In the genomic region with DNA sequence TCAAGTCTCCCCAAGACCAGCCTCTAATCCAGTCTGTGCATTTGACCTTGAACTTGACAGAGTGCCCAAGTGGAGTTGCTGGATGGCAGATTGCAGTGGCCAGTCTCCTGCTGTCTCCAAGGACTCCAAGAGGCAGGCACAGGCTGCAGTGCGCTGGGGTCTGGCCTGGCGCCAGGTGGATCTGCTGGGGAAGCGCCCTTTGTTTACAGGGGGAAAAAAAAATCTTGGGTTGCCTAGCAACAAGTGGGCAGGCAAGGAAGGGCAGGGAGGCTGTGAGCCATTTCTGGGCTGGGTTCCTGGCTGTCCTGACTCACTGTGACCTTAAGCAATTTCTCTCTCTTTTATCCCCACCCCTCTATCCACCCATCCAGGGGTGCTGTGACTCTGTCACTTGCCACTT, we compare ENCODE assay signal across 8 mouse cellular contexts. TPM values are rescaled to one million over a fixed set of nuclear protein-coding genes. Genes with fewer than 3 reads are reported as not detected.
A peak's percentile ranks its signal among the peaks of the same experiment; 100 is the strongest.
DNase-seq lines count a peak whose midpoint lies in the region; ATAC-seq lines count a peak whose summit lies in the region.

No protein-coding gene starts in this region.

- peak; percentile 65 for ATAC-seq in hindbrain, embryonic 14.5 days (ENCODE audit: low FRiP score)

- H3K4me3 ChIP-seq in hindbrain, embryonic 14.5 days (replicated peaks; ENCODE audit: low read length), result no peak overlapping the region

- no peak overlapping the region for H3K4me2 ChIP-seq in hindbrain, embryonic 14.5 days (replicated peaks)

- no peak overlapping the region for H3K9ac ChIP-seq in hindbrain, embryonic 14.5 days

- H3K4me1 ChIP-seq in hindbrain, embryonic 14.5 days (replicated peaks; ENCODE audit: control insufficient read depth, insufficient read depth, low read length), result peaks cover 38% of the 10 kb centered on the region

- WGBS in hindbrain, embryonic 14.5 days, result 2% methylated on average over 3 of the region's 3 CpGs

- H3K27me3 ChIP-seq in hindbrain, embryonic 14.5 days (ENCODE audit: control insufficient read depth, insufficient read depth, low read length), result no peaks in the 10 kb centered on the region

- no peaks in the 10 kb centered on the region for H3K9me3 ChIP-seq in hindbrain, embryonic 14.5 days (ENCODE audit: control insufficient read depth, low read length)

- peak overlapping the region; percentile 78 for H3K27ac ChIP-seq in hindbrain, embryonic 14.5 days

- H3K36me3 ChIP-seq in hindbrain, embryonic 14.5 days (replicated peaks; ENCODE audit: control insufficient read depth, insufficient read depth), result no peaks in the 10 kb centered on the region

- DNase-seq in adipocyte (ENCODE audit: low spot score), result peak; percentile 83
- DNase-seq in cerebellum, postnatal 36 days, result peak; percentile 55 to 64
- peak; percentile 70 to 83 for DNase-seq in gastrocnemius, adult 8-10 months (ENCODE audit: low spot score in 2 of 2)
- peak; percentile 83 for DNase-seq in hindbrain, embryonic 14.5 days (ENCODE audit: low spot score)
- DNase-seq in layer of hippocampus, postnatal 36 days, result peak; percentile 70 to 78
- DNase-seq in lung, postnatal 10 days, result peak; percentile 94
- peak; percentile 98 for DNase-seq in retina, postnatal 1 day
- DNase-seq in spleen, postnatal 14 days (ENCODE audit: low spot score in 2 of 2), result no peak

RNA-seq across cellular contexts. Expression of a gene that starts 20.6 kb away (rescaled TPM):
- 1 to 10 TPM; 1.8 to 3.6 (median 2.5) TPM for total RNA-seq in gastrocnemius, adult 8-10 months (2022)
- polyA plus RNA-seq in hindbrain, embryonic 14.5 days (2014; fragmentation: Nextera tagmentation; extraction: Ambion mirVana), result 3.3 and 4.3 TPM in 2 replicates
- 1 to 10 TPM; 5.0 TPM for total RNA-seq in layer of hippocampus, postnatal 36 days (2021)

RNA-seq across cellular contexts. Expression of a gene that starts 40.2 kb away (rescaled TPM):
- under 1 TPM in 1 of 4 experiments, not detected in 3; 0.12 TPM for total RNA-seq in gastrocnemius, adult 8-10 months (2022)
- 0.76 and 0.78 TPM in 2 replicates for polyA plus RNA-seq in hindbrain, embryonic 14.5 days (2014; fragmentation: Nextera tagmentation; extraction: Ambion mirVana)
- 1 to 10 TPM; 1.4 to 1.5 TPM for total RNA-seq in layer of hippocampus, postnatal 36 days (2021)

RNA-seq across cellular contexts. Expression of a gene that starts 45.7 kb away (rescaled TPM):
- total RNA-seq in gastrocnemius, adult 8-10 months (2022), result 10 to 100 TPM; 12.6 to 17.4 (median 15.4) TPM
- 76.9 and 81.9 TPM in 2 replicates for polyA plus RNA-seq in hindbrain, embryonic 14.5 days (2014; fragmentation: Nextera tagmentation; extraction: Ambion mirVana)
- total RNA-seq in layer of hippocampus, postnatal 36 days (2021), result 10 to 100 TPM; 68.6 to 71.1 TPM

RNA-seq across cellular contexts. Expression of a gene that starts 52.9 kb away (rescaled TPM):
- total RNA-seq in gastrocnemius, adult 8-10 months (2022), result 1 to 10 TPM; 1.9 to 5.0 (median 3.5) TPM
- polyA plus RNA-seq in hindbrain, embryonic 14.5 days (2014; fragmentation: Nextera tagmentation; extraction: Ambion mirVana), result 2.8 and 3.8 TPM in 2 replicates
- 1 to 10 TPM; 2.8 to 3.9 TPM for total RNA-seq in layer of hippocampus, postnatal 36 days (2021)

Comparison
In these comparisons a context has a peak if more than half of its experiments do, and no peak if none do; other contexts are left out.
1. DNase-seq: peak in adipocyte (single experiment), cerebellum, postnatal 36 days (2 of 2), gastrocnemius, adult 8-10 months (2 of 2), hindbrain, embryonic 14.5 days (single experiment), layer of hippocampus, postnatal 36 days (2 of 2), lung, postnatal 10 days (single experiment) and retina, postnatal 1 day (single experiment); none in spleen, postnatal 14 days (0 of 2).